Mouse (Mus musculus): ENCODE results near the gene Hist1h4d.
"Not testable (repeated sequence)": the region's sequence is repeated elsewhere in the genome, so short reads cannot be mapped to it uniquely, and the experiment has no call there.

Hist1h4d gene

GRCm38 (mm10) chr13:23551146-23551834 lies 30.1 kb upstream of the Hist1h4d start, which contains the start of gene Hist1h4f:
TSS of gene Hist1h4f (minus strand) at chr13:23551648.
- peak; percentile 94 for DNase-seq (ENCODE audit: low spot score)

- DNase-seq (ENCODE audit: low spot score): no peak
Observed at GRCm38 (mm10) chr13:23551931-23552914, 29.2 kb upstream of the Hist1h4d start.

GRCm38 (mm10) chr13:23552962-23553361 lies 28.4 kb upstream of the Hist1h4d start, which contains the start of gene Hist1h1d:
TSS of gene Hist1h1d (plus strand) at chr13:23553262.
- no peak for DNase-seq (ENCODE audit: low spot score)

- DNase-seq (ENCODE audit: low spot score): no peak
Observed at GRCm38 (mm10) chr13:23554393-23554792, 27.0 kb upstream of the Hist1h4d start.

DNA sequence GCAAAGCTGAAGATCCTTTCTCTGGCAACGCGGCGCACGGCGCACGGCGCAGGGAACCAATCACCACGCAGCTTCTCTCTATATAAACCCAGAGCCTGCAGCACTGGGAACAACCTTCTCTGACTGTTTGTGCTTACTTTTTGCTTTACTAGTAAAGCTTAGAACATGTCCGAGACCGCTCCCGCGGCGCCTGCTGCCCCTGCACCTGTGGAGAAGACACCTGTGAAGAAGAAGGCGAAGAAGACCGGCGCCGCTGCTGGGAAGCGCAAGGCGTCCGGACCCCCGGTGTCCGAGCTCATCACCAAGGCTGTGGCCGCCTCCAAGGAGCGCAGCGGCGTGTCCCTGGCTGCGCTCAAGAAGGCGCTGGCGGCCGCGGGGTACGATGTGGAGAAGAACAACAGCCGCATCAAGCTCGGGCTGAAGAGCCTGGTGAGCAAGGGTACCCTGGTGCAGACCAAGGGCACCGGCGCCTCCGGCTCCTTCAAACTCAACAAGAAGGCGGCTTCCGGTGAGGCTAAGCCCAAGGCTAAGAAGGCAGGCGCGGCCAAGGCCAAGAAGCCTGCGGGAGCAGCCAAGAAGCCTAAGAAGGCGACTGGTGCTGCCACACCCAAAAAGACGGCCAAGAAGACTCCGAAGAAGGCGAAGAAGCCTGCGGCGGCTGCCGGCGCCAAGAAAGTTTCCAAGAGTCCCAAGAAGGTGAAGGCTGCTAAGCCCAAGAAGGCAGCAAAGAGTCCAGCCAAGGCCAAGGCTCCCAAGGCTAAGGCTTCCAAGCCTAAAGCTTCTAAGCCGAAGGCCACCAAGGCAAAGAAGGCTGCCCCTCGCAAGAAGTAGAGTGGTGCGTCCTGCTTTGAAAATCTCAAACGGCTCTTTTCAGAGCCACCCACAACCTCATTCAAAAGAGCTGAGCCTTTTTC lies 26.2 kb upstream of the Hist1h4d start:
- DNase-seq (ENCODE audit: low spot score): no peak

DNA sequence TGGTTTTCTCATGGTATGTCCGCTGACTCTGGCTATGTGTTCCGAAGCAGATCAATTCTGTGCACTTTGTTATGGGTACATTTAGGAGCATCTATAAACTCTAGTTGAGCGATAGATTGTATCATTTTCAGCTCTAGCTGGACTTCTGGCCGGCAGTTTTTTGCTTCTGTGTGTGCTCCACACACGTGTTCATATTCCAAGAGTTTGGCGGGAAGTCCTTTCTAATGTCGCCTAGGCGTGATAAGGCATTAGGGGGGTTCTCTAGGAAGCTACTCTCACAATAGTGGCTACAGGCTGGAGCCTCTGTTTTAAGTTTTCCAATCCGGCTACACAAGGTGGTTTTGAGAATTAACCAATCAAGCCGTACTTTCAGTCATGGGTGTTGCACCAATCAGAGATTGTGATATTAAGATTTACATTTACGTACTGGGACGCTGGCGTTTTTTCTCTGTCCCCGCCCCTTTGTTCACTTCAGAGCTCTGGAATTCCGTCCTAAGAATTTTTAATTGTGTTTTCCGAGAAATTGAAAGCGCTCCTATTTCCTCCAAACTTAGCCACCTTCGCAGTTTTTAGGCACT lies 25.5 kb upstream of the Hist1h4d start:
- DNase-seq (ENCODE audit: low spot score): peak; percentile 87

- no peak for DNase-seq (ENCODE audit: low spot score)
Observed at GRCm38 (mm10) chr13:23556906-23557305, 24.5 kb upstream of the Hist1h4d start.

- DNase-seq (ENCODE audit: low spot score): not testable (repeated sequence)
Observed at GRCm38 (mm10) chr13:23560699-23561098, 20.7 kb upstream of the Hist1h4d start.

GRCm38 (mm10) chr13:23561531-23561882 lies 19.9 kb upstream of the Hist1h4d start:
- DNase-seq (ENCODE audit: low spot score): not testable (repeated sequence)

- DNase-seq (ENCODE audit: low spot score): peak; percentile 96
Observed at GRCm38 (mm10) chr13:23561883-23562659, 19.3 kb upstream of the Hist1h4d start, which contains the start of gene Hist1h3e. TSS of gene Hist1h3e (minus strand) at chr13:23562369.

DNA sequence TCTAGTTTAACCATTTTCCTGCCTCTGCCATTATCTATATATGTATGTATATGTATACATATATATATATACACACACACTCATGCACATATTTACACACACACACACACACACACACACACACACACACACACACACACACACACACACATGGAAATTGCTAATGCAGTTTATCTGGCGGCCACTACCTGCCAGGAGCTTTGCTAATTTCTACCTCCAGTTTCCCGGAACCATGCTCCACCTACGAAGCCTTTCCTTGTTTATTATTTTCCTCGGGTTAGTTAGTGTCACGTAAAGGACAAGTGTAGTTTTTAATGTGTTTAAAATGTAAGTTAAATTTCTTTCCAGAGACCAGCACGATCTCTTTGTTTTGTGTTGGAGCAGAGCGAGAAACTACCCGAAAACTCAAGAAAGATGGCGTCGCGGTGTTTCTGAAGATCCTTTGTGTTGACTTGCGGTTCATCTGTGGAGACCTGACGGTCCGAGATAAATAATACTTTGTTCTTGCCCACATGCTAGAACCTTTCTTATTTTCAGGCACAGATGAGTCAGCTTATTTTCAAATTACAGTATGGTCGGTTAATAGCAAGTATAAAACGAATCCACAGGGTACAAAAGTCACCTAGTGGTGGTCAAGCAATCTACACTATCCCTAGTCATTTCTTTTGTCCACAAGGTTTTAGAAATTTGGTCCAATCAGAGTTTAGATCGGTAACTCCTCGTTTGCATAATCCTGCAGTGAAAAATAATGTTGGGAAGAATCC lies 18.5 kb upstream of the Hist1h4d start:
- no peak for DNase-seq (ENCODE audit: low spot score)

- no peak for DNase-seq (ENCODE audit: low spot score)
Observed at GRCm38 (mm10) chr13:23564482-23564881, 16.9 kb upstream of the Hist1h4d start.

DNA sequence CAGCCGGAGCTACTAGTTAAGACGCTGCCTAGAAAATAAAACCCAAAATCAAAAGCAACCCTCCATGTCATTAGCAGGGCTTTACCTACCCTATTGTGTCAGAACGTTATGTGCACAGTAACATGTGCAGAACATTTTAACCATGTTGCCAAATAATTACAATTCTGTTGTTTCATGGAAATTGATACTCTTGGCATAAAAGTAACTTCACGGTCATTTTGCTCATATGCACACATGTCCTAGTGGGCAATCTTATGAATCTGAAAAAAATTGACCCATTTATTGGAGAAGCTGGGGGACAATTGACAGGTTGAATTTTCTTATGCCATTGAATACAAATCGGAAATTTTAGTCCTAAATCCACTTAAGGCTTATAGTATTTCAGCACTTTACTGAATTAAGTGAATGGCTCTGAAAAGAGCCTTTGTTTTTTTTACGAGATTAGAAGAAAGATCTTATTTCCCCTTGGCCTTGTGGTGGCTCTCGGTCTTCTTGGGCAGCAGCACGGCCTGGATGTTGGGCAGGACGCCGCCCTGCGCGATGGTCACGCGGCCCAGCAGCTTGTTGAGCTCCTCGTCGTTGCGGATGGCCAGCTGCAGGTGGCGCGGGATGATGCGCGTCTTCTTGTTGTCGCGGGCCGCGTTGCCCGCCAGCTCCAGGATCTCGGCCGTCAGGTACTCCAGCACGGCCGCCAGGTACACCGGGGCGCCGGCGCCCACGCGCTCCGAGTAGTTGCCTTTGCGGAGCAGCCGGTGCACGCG lies 11.0 kb upstream of the Hist1h4d start:
- not testable (repeated sequence) for DNase-seq (ENCODE audit: low spot score)

- DNase-seq (ENCODE audit: low spot score): peak; percentile 88
Observed at GRCm38 (mm10) chr13:23571022-23571503, 10.3 kb upstream of the Hist1h4d start, which contains the start of the genes Hist1h2ae and Hist1h2bg. TSS of gene Hist1h2ae (minus strand) at chr13:23571220. TSS of gene Hist1h2bg (plus strand) at chr13:23571396.

DNA sequence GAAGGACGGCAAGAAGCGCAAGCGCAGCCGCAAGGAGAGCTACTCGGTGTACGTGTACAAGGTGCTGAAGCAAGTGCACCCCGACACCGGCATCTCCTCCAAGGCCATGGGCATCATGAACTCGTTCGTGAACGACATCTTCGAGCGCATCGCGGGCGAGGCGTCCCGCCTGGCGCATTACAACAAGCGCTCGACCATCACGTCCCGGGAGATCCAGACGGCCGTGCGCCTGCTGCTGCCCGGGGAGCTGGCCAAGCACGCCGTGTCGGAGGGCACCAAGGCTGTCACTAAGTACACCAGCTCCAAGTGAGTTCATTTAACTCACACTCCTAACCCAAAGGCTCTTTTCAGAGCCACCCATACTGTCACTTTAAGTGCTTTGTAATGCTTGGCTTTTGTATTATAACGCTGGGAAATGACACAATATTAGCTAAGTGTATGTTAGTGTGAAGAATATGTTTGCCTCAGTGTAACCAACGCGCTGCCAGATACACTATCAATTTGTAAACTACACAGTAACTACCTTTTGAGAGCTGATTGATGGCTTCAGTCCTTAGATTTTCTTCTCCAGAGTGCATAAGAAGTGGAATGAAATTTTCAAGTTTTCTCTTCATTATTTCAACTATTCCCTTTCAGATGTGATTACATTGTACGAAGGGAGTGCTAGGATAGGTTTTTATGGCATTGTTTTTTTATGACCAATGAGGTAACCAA lies 9.7 kb upstream of the Hist1h4d start:
- DNase-seq (ENCODE audit: low spot score): not testable (repeated sequence)

DNA sequence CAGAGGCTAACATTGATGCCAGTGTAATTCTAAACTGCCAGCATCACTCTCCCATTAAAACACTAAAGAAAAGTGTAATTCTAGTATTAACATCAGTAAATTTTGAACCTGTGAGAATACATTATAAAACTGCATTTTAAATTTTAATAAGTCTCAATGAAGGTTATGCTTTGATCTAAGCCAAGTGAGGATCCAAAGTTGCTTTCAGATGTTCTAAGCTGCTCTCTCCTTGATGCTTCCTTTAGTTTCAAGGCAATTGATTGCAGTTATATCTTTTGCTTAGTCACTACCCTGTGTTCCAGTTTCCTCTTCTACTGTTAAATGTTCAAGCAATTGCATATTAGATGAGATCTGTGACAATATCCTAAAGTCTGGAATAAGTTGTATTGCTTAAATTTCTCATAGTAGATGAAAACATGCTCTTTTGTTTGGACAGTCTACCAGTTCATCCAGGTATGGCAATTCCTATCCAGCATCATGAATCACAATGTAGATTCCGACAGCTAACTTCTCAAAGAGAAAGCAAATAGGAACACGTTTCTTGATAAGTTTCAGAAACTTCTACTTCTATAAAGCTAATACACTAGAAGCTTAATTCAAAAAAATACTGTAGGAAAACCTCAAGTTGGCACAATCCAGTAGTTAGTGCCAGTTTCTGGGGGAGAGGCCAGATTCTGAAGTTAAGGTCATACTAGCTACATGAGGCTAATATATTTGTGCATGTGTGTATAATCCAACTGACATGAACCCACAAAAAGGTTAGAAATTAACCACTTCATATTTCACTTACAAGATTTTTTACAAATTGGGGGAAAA lies 9.0 kb upstream of the Hist1h4d start:
- no peak for DNase-seq (ENCODE audit: low spot score)

Data from layer of hippocampus, adult 9-10 months (tissue).